Mouse (Mus musculus) testis, adult 2 months (tissue): ENCODE measurements around the gene Hoxd9. TPM values are rescaled to one million over a fixed set of nuclear protein-coding genes. Genes with fewer than 3 reads are reported as not detected.
A peak's percentile ranks its signal among the peaks of the same experiment; 100 is the strongest.

Experiments
- H3K27ac ChIP-seq: fragments of 200-500 bp; 2 replicates; pipeline ENCODE4 v1.5.1; 2012; ENCODE audit warnings: low read depth, low read length; ENCODE audit not compliant: control insufficient read depth, insufficient read depth
- H3K27me3 ChIP-seq: fragments of 200-500 bp; 2 replicates; pipeline ENCODE4 v1.6.1; 2012; ENCODE audit warnings: mild to moderate bottlenecking, low read length, moderate library complexity; ENCODE audit not compliant: control insufficient read depth, insufficient read depth
- H3K36me3 ChIP-seq: fragments of 200-500 bp; 2 replicates; pipeline ENCODE4 v1.6.1; 2012; ENCODE audit warnings: mild to moderate bottlenecking, low read length; ENCODE audit not compliant: control insufficient read depth, insufficient read depth
- H3K4me1 ChIP-seq: fragments of 200-500 bp; 2 replicates; pipeline ENCODE4 v1.6.1; 2012; ENCODE audit warnings: low read length; ENCODE audit not compliant: control insufficient read depth, insufficient read depth
- H3K4me3 ChIP-seq: fragments of 200-500 bp; 2 replicates; pipeline ENCODE4 v1.5.1; 2012; ENCODE audit warnings: low read depth, mild to moderate bottlenecking, low read length, moderate library complexity, mixed read lengths; ENCODE audit not compliant: control insufficient read depth
- CTCF ChIP-seq: fragments of 200-500 bp; IDR thresholded peaks from 2 replicates; pipeline ENCODE4 v1.5.1; 2012; ENCODE audit warnings: low read depth, mild to moderate bottlenecking, inconsistent platforms, low read length, moderate library complexity; ENCODE audit not compliant: control insufficient read depth, insufficient read depth, insufficient replicate concordance
- POLR2A ChIP-seq: fragments of 200-500 bp; IDR thresholded peaks from 2 replicates; pipeline ENCODE4 v1.6.1; 2012; ENCODE audit warnings: low read depth, mild to moderate bottlenecking, inconsistent platforms, low read length, moderate library complexity; ENCODE audit not compliant: control insufficient read depth
- polyA plus RNA-seq: library from polyadenylated mRNA; depleted of rRNA; stranded (reverse); fragments of >200 nt; gene quantifications from 2 replicates; pipeline ENCODE4 v1.2.3, GENCODE M21; 2012

The Hoxd9 gene
- polyA plus RNA-seq, 1 experiment: 1.8 TPM

DNA sequence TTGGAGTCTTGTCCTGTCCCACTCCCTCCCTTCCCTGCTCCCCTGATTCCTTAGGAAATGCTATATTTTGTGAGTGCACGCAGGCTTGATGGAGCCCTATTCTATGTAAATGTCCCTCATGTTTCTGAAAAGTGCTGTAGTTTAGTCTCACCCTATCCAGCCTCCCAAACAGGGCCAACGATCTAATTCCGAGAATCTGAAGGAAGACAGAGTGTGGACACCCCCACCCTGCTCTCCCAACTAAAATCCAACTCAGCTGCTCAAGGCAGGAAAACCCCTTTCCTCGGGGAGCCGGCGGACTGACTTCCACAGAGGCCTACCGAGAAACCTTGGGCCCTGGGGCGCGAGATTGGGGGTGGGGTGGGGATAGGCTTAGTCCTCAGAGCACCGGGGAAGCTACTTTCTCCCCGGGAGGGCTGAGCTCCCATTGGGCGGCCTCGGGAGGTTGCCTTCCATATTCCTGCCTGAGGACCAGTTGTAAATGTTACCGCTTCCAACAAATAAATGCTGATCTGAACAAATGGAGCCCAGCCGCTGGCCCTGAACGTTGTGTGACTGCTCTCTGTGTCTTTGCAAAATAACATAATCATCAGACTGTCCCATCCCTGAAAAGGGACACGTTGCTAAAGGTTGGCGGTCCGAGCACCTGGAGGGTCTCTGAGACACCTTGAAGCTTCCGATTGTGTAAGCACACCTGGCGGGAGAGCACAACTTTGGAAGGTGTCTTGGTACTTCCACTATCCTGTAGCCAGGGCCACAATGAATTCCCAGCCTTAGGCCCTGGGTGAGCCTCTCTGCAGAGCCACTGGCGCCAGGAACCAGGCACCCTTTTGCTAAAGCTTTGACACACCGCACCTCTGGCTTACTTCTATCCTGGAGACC lies 2.4 kb downstream of the Hoxd9 start:
- peaks cover 27% of the 10 kb centered on the region for H3K4me1 ChIP-seq
- H3K27me3 ChIP-seq: peaks cover 3% of the 10 kb centered on the region
- H3K36me3 ChIP-seq: no peaks in the 10 kb centered on the region
- TF ChIP-seq CTCF (no peak), POLR2A (no peak)
- H3K27ac ChIP-seq: peak overlapping the region; percentile 56
- H3K4me3 ChIP-seq: peak overlapping the region; percentile 25

DNA sequence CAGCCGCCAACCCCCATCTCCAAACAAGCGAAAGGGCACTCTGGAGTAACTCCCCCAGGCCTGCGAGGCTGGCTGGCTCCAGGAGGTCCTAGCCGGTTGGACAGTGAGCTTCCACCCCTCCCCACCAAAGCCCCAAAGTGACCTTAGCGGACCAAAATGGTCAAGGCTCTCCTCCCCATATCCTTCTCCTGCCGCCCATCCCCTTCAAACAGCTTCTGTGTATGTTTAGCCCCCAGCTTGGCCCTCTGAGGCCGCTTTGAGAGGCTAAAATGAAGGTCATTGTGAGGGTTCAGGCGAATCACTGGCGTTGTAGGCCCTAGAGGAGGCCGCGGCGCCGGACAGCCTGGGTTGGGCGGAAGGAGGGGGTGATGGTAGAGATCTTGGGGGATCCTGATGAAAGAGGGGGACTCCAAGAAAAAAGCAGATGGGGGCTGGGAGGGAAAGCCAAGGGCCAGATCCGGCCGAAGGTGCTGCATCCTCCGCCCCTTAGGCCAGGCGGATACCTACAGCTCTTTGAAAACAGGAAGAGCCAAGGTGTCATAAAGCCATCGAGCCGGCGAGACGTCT lies 3.1 kb downstream of the Hoxd9 start:
- H3K4me1 ChIP-seq: peaks cover 27% of the 10 kb centered on the region
- peak overlapping the region; percentile 56 for H3K27ac ChIP-seq
- peaks cover 3% of the 10 kb centered on the region for H3K27me3 ChIP-seq
- peak overlapping the region; percentile 12 for H3K4me3 ChIP-seq
- TF ChIP-seq CTCF: no peak
- no peak for TF ChIP-seq POLR2A
- H3K36me3 ChIP-seq: no peaks in the 10 kb centered on the region

DNA sequence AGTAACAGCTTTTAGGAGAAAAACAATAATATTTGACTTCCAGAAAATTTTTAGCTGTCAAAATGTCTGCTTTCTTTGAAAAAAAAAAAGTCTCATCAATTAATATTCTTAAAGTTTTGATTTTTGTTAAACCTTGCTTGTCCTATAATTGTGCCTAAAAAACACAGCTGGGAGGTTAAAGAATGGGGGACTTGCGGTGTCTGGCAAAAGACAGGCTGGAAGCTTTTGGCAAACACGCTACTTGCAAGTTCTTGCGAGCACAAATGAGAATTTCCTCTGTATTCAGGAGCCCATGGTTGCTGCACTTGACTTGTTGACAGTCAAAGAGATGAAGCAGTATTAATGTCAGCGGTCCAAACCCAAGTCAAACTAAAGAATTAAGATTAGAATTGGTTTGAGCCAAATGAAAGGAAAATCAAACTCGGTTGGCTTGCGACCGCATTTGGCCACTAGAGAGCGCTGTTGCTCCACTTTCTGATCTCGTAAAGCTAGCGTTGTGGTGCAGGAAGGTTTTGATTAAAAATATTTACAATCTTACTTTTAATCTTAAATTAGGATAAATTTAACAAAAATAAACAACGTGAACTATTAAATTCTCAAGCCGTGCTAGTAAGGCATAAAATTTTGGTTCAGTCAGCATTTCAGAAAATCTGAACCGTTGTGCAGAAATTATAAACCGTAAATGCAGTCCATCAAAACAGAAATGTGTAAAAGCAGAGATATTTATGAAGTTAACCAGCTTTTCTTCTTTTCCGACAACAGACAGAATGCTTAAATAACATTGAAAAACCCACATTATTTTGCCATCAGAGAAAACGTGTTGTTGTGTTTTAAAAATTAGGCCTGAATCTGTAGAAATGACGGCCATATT lies 4.7 kb downstream of the Hoxd9 start:
- Histone ChIP-seq H3K4me1 (peaks cover 25% of the 10 kb centered on the region), H3K27me3 (no peaks in the 10 kb centered on the region; the same call in 1 of the 2 replicates), H3K36me3 (no peaks in the 10 kb centered on the region; the same call in 1 of the 2 replicates), H3K27ac (no peak overlapping the region), H3K4me3 (no peak overlapping the region)
- TF ChIP-seq POLR2A (no peak), CTCF (peak; percentile 68; the same call in 1 of the 2 replicates)

DNA sequence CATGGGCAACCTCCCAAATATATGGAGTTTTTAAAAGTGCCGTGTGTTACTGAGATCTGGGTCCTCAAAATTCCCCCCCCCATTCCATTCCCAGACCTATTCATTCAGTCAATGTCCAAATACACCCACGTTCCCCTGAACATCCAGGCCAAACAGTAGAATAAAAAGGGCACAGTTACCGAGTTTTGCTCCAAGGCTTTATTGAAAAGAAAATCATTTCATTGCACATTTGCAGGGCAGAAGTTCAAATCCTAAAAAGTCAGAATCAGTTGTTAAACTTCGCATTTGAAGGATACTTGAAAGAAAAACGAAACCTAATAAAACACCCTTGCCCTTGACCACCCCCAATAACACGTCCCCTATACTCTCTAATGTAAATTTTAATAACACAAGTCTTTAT lies 5.3 kb downstream of the Hoxd9 start:
- no peaks in the 10 kb centered on the region; the same call in 1 of the 2 replicates for H3K27me3 ChIP-seq
- H3K27ac ChIP-seq: no peak overlapping the region; the same call in 1 of the 2 replicates
- no peak for TF ChIP-seq POLR2A
- no peak for TF ChIP-seq CTCF
- H3K4me1 ChIP-seq: peaks cover 23% of the 10 kb centered on the region
- H3K4me3 ChIP-seq: no peak overlapping the region
- H3K36me3 ChIP-seq: no peaks in the 10 kb centered on the region; the same call in 1 of the 2 replicates

DNA sequence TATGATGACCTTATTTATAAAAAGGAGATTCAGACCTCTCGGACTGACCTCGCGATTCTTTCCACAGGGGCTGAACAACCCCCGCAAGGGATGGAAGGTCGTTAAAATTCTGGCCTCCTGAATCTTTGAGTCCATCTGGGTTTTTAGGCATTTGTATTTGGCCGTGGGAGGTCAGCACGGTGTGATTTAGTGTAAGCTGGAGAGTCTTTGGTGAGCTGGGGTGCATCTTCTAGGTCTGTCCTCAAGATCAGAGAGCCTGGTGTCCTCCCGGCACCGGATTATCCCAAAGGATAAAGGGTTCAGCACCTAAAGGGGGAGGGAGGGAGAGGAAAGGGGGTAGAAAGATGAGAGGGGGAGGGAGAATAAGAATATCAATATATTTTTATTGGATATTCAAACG lies 5.8 kb downstream of the Hoxd9 start:
- no peak overlapping the region for H3K4me3 ChIP-seq
- H3K27me3 ChIP-seq: no peaks in the 10 kb centered on the region
- H3K36me3 ChIP-seq: no peaks in the 10 kb centered on the region; the same call in 1 of the 2 replicates
- TF ChIP-seq CTCF: no peak
- TF ChIP-seq POLR2A: no peak
- H3K27ac ChIP-seq: no peak overlapping the region
- H3K4me1 ChIP-seq: peaks cover 18% of the 10 kb centered on the region

DNA sequence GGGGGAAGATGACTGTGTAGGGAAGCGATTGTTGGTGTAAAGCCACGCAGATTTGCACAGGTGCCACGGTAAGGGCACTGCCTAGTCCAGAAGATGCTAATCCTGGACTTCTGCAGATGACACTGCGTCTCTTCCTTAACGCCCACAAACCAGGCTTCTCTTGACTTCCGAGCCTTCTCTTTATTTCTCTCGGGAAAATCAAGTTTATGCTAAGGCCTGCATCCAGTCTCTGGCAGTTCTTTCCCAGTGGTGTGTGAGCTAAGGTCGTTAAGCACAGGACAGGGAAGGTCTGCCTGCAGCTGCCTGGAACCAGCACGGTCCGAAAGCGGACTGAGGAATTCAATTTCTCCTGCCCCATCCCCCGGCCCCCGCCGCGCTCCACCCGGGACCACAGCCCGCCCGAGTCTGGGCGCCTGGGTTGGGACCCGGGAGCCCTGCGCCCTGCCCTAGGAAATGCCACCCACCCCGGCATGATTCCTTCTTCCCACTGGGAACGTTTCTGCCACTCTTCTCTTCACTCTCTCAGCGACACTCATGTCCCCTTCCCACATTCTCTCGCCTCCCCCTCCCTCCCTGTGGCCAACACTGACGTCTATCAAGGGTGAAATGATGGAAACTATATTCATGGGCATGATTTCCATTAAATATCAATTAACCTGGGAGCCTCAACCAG lies 6.3 kb downstream of the Hoxd9 start:
- TF ChIP-seq CTCF (no peak), POLR2A (no peak)
- no peaks in the 10 kb centered on the region for H3K27me3 ChIP-seq
- H3K4me3 ChIP-seq: peak overlapping the region; percentile 74
- H3K4me1 ChIP-seq: peaks cover 16% of the 10 kb centered on the region
- H3K27ac ChIP-seq: peak overlapping the region; percentile 71
- no peaks in the 10 kb centered on the region; the same call in 1 of the 2 replicates for H3K36me3 ChIP-seq
